Mouse (Mus musculus) erythroblast, embryonic 14.5 days (primary cell): ENCODE measurements around the gene Dlgap4.

Experiments
- GATA1 ChIP-seq: IDR thresholded peaks from 2 replicates; pipeline ENCODE4 v1.6.1; 2012; ENCODE audit warnings: low read length, inconsistent platforms, mixed read lengths
- TAL1 ChIP-seq: IDR thresholded peaks from 3 replicates; pipeline ENCODE4 v1.6.1; 2012; ENCODE audit warnings: low read length, inconsistent platforms, mixed read lengths

GRCm38 (mm10) chr2:156646877-156647276 lies 33.4 kb downstream of the Dlgap4 start:
- TF ChIP-seq GATA1 (no peak), TAL1 (no peak)
